Mouse (Mus musculus) stomach, postnatal 0 days (tissue): ENCODE data around the gene Gsto2. TPM values are rescaled to one million over a fixed set of nuclear protein-coding genes. Genes with fewer than 3 reads are reported as not detected.

ENCODE experiments used
- ATAC-seq: fragments of 200-750 bp; cut with Nextera tagmentation; 2 replicates; pipeline ENCODE4 v1.8.0; 2017; ENCODE audit not compliant: low FRiP score, low TSS enrichment
- DNase-seq: peaks from one replicate; pipeline ENCODE4 v3.0.0-alpha.2; 2016; ENCODE audit warnings: low spot score
- H3K27ac ChIP-seq: fragments of 300-500 bp; sonication (generic); replicated peaks from 2 replicates; pipeline ENCODE4 v1.5.1; 2014; ENCODE audit warnings: mild to moderate bottlenecking, control low read depth
- H3K27me3 ChIP-seq: fragments of 300-500 bp; sonication (generic); 2 replicates; pipeline ENCODE4 v1.6.1; 2014; ENCODE audit warnings: low read length; ENCODE audit not compliant: control insufficient read depth, insufficient read depth
- H3K36me3 ChIP-seq: fragments of 300-500 bp; sonication (generic); 2 replicates; pipeline ENCODE4 v1.6.1; 2014; ENCODE audit warnings: low read length, mixed read lengths; ENCODE audit not compliant: control insufficient read depth, insufficient read depth
- H3K4me1 ChIP-seq: fragments of 300-500 bp; sonication (generic); replicated peaks from 2 replicates; pipeline ENCODE4 v1.6.1; 2014; ENCODE audit warnings: antibody characterized with exemption; ENCODE audit not compliant: control insufficient read depth, insufficient read depth
- H3K4me2 ChIP-seq: fragments of 300-500 bp; sonication (generic); replicated peaks from 2 replicates; pipeline ENCODE4 v1.6.1; 2014; ENCODE audit warnings: low read depth, mild to moderate bottlenecking, control low read depth, moderate library complexity
- H3K4me3 ChIP-seq: fragments of 300-500 bp; sonication (generic); 2 replicates; pipeline ENCODE4 v1.5.1; 2014; ENCODE audit warnings: low read depth, low read length, control low read depth
- H3K9ac ChIP-seq: fragments of 300-500 bp; sonication (generic); 2 replicates; pipeline ENCODE4 v1.6.1; 2014; ENCODE audit warnings: mild to moderate bottlenecking, low read length, control low read depth, mixed read lengths
- H3K9me3 ChIP-seq: fragments of 300-500 bp; sonication (generic); 2 replicates; pipeline ENCODE4 v1.6.1; 2016; ENCODE audit warnings: low read length; ENCODE audit not compliant: control insufficient read depth
- CTCF ChIP-seq: IDR thresholded peaks from 2 replicates; pipeline ENCODE4 v1.5.1; 2016; ENCODE audit warnings: antibody characterized with exemption, low read depth, mild to moderate bottlenecking, moderate library complexity
- EP300 ChIP-seq: optimal IDR thresholded peaks from 2 replicates; pipeline ENCODE3; 2016; ENCODE audit warnings: antibody characterized with exemption
- WGBS: fragments of 180-500 bp; shearing (Covaris S2); extraction: QIAGEN DNeasy Blood & Tissue Kit; methylation state at CpG from one replicate; pipeline ENCODE4 v1.1.7; 2014; 5-methylcytosine and 5-hydroxymethylcytosine counted together
- polyA plus RNA-seq: library from polyadenylated mRNA; unstranded; fragments of >200 nt; fragmentation: Nextera tagmentation; extraction: Ambion mirVana; gene quantifications from 2 replicates; pipeline ENCODE4 v1.2.1, GENCODE M21; 2015

The Gsto2 gene
- polyA plus RNA-seq, 1 experiment from 2014 or later: 3.5 TPM

DNA sequence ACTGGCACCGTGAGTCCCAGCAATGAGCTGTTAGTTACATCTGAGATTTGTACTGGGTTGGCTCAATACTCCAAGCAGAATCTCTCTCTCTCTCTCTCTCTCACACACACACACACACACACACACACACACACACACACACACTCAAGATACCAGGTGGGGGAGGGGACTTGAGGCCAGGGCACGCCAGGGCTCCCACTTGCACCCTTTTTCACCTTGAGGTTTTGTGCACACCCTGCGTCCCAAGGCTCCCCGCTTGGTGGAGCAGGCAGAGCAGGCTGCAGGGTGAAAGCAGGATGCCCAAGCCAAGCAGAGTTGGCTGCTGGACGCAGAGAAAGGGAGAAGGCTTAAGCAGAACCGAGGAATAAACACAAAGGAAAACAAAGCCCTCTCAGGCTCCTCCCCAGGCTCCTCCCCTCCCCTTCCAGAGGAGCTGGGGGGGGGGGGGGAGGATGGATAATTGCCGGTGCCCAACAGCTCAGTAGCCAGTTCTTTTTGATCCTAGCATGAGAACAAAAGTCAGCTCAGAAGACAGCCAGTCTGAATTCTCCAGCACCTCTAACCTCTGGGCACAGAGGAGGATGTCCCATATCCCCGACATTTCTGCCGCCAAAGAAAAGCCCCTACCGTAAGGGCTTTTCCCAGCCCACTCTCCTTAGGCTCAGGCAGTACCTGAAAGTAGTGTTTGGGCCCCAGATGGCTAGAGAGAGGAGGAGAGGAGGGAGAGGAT lies 44.2 kb downstream of the Gsto2 start:
- Histone ChIP-seq H3K4me1 (peaks cover 11% of the 10 kb centered on the region), H3K27ac (peak overlapping the region; percentile 56; the same call in 1 of the 2 replicates), H3K36me3 (no peaks in the 10 kb centered on the region), H3K4me3 (no peak overlapping the region), H3K9ac (peak overlapping the region; percentile 35; the same call in 1 of the 2 replicates), H3K4me2 (peak overlapping the region; percentile 40), H3K27me3 (no peaks in the 10 kb centered on the region), H3K9me3 (no peaks in the 10 kb centered on the region)
- ATAC-seq (peak; percentile 21; the same call in 1 of the 2 replicates), DNase-seq (no peak)
- TF ChIP-seq EP300 (no peak), CTCF (peak; percentile 39; the same call in 1 of the 2 replicates)
- 9% methylated on average over 10 of the region's 10 CpGs for WGBS

DNA sequence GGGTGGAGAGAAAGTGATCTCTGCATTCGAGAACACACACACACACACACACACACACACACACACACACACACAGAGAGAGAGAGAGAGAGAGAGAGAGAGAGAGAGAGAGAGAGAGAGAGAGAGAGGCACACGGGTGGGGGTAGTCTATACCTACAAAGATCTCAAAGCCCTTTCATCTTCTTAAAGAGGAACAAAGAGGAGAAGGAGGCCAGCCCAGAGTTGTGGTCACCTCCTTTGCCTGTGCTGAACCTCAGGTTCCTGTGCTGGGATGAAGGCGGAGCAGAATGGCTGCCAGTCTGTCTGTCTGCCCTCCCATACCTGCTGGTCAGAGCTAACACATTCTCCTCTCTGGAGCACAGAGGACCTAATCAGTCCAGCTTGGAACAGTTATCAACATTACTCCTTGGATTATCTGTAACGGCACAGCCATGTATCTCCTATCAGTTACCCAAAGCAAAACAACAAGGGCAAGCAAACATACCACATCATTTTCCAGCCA lies 44.8 kb downstream of the Gsto2 start:
- no peak for ATAC-seq
- no peaks in the 10 kb centered on the region for H3K27me3 ChIP-seq
- 47% methylated on average over 3 of the region's 4 CpGs for WGBS
- H3K4me3 ChIP-seq: no peak overlapping the region
- H3K27ac ChIP-seq: no peak overlapping the region; the same call in 1 of the 2 replicates
- H3K9ac ChIP-seq: no peak overlapping the region
- no peaks in the 10 kb centered on the region for H3K36me3 ChIP-seq
- H3K9me3 ChIP-seq: no peaks in the 10 kb centered on the region
- no peak for DNase-seq
- no peak for TF ChIP-seq EP300
- TF ChIP-seq CTCF: no peak
- peaks cover 11% of the 10 kb centered on the region for H3K4me1 ChIP-seq
- H3K4me2 ChIP-seq: no peak overlapping the region; the same call in 1 of the 2 replicates

DNA sequence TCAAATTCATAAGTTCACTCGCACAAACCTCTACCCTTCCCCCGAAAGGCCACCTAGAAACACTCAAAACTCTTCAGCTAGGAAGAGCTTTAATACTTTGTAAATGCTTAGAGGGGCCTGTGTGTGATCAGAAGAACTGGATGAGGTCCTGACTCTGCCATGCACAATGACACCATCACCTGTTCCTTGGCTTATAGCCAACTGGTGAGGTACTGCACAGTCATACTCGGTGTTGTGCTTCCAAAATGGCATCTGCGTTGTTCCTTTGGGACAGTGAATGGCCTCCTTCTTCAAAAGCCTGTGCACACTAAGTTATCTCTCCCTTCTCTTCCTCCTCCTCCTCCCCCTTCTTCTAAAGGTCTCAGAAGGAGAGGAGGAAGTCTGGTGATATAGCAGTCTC lies 45.4 kb downstream of the Gsto2 start:
- ATAC-seq (no peak), DNase-seq (no peak)
- Histone ChIP-seq H3K36me3 (no peaks in the 10 kb centered on the region), H3K4me2 (no peak overlapping the region), H3K9ac (no peak overlapping the region), H3K27me3 (no peaks in the 10 kb centered on the region), H3K4me1 (peaks cover 11% of the 10 kb centered on the region), H3K27ac (no peak overlapping the region), H3K9me3 (no peaks in the 10 kb centered on the region), H3K4me3 (no peak overlapping the region)
- WGBS: 78% methylated on average over 4 of the region's 4 CpGs
- TF ChIP-seq EP300 (no peak), CTCF (no peak)

DNA sequence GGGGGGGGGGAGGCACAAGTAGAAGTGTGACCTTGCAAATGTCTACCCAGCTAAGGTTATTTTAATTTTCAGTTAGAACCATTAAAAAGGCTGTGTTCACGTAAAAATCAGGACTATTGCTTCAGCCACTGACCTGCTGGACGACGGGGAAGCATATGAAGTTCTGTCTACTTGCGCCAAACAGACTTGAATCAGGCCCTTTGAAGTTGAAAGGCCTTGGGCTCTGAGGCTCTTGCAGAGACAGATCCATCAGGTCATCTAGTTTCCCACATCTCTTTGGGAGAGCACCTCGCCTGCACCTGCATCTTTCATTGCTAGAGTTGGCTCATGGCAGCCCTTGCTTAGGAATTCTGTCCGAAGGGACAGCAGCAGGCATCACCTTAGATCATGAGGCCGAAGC lies 48.0 kb downstream of the Gsto2 start:
- DNase-seq (no peak), ATAC-seq (no peak)
- Histone ChIP-seq H3K4me2 (no peak overlapping the region), H3K4me1 (peaks cover 15% of the 10 kb centered on the region), H3K9me3 (no peaks in the 10 kb centered on the region), H3K27ac (no peak overlapping the region), H3K9ac (no peak overlapping the region), H3K27me3 (no peaks in the 10 kb centered on the region), H3K4me3 (no peak overlapping the region), H3K36me3 (no peaks in the 10 kb centered on the region)
- TF ChIP-seq EP300 (no peak), CTCF (no peak)
- 94% methylated on average over 7 of the region's 7 CpGs for WGBS

DNA sequence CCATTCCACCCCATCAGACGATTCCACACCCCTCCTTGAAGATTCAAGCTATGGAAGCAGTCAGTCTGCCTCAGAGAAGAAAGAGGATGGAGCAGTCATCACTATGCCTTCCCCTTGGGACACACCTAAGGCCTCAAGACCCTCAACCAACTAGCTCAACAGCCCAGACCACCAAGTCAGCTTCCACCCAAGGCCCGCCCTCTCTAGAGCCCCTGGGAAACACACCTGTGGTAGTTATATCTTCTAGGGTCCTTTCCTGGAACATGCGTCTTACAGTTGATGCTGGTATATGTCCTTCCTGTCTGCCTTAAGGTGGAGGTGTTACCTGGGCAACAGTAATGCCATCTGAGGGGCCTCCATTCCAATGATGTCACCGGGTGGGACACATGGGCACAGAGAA lies 48.9 kb downstream of the Gsto2 start:
- no peaks in the 10 kb centered on the region for H3K9me3 ChIP-seq
- 92% methylated on average over 4 of the region's 4 CpGs for WGBS
- no peak for ATAC-seq
- H3K27me3 ChIP-seq: no peaks in the 10 kb centered on the region
- H3K27ac ChIP-seq: no peak overlapping the region
- H3K36me3 ChIP-seq: no peaks in the 10 kb centered on the region
- no peak overlapping the region for H3K9ac ChIP-seq
- no peak overlapping the region for H3K4me3 ChIP-seq
- H3K4me2 ChIP-seq: no peak overlapping the region
- TF ChIP-seq CTCF (no peak), EP300 (no peak)
- no peak for DNase-seq
- peaks cover 13% of the 10 kb centered on the region for H3K4me1 ChIP-seq

DNA sequence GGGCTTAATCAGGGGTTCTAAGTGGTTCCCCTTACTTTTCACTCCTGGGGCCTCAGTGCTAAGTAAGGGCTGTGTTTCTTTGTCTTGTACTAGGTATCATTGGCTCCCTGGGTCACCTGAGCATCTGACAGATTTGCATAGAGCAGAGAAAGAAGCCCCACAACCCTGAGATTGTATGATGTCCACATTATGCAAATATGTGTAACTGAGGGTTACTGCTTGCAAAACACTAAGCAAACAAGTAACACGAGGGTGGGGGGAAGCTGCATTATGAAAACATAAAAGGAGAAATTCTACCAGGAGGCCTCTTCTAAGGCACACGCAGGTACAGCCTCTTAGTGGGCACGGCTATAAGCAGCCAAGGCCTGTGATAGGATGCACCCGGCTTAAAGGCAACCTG lies 49.9 kb downstream of the Gsto2 start:
- Histone ChIP-seq H3K4me1 (peaks cover 11% of the 10 kb centered on the region; the same call in 1 of the 2 replicates), H3K4me3 (no peak overlapping the region), H3K9ac (no peak overlapping the region), H3K4me2 (no peak overlapping the region), H3K36me3 (no peaks in the 10 kb centered on the region), H3K27me3 (no peaks in the 10 kb centered on the region), H3K27ac (no peak overlapping the region), H3K9me3 (no peaks in the 10 kb centered on the region)
- ATAC-seq: no peak
- no peak for DNase-seq
- TF ChIP-seq EP300 (no peak), CTCF (no peak)
- WGBS: 64% methylated on average over 4 of the region's 4 CpGs
